Mouse (Mus musculus) myocyte (in vitro differentiated cells): ENCODE data around the gene Disp1. TPM values are rescaled to one million over a fixed set of nuclear protein-coding genes. Genes with fewer than 3 reads are reported as not detected.

Source experiments
- H3K27me3 ChIP-seq: one replicate; pipeline ENCODE4 v1.6.1; 2011; ENCODE audit not compliant: control insufficient read depth, insufficient read depth, insufficient read length
- H3K36me3 ChIP-seq: one replicate; pipeline ENCODE4 v1.6.1; 2011; ENCODE audit not compliant: control insufficient read depth, insufficient read depth
- H3K4me2 ChIP-seq: one replicate; pipeline ENCODE4 v1.6.1; 2011; ENCODE audit warnings: low read depth, control low read depth
- H3K4me3 ChIP-seq: one replicate; pipeline ENCODE4 v1.5.1; 2011; ENCODE audit warnings: mild to moderate bottlenecking, control low read depth, moderate library complexity
- H3K79me2 ChIP-seq: one replicate; pipeline ENCODE4 v1.6.1; 2011; ENCODE audit not compliant: control insufficient read depth, insufficient read depth
- H3ac ChIP-seq: one replicate; pipeline ENCODE4 v1.6.1; 2011; ENCODE audit not compliant: control insufficient read depth, insufficient read length
- CEBPB ChIP-seq: IDR thresholded peaks from 2 replicates; pipeline ENCODE4 v1.6.1; 2011; ENCODE audit warnings: mild to moderate bottlenecking, moderate library complexity; ENCODE audit not compliant: poor library complexity, insufficient read depth, severe bottlenecking
- E2F4 ChIP-seq: IDR thresholded peaks from one replicate; pipeline ENCODE4 v1.6.1; 2011; ENCODE audit warnings: mild to moderate bottlenecking, control low read depth, moderate library complexity; ENCODE audit not compliant: insufficient read depth
- MAX ChIP-seq: IDR thresholded peaks from one replicate; pipeline ENCODE4 v1.6.1; 2011; ENCODE audit warnings: low read depth, mild to moderate bottlenecking, control low read depth
- MYOD1 ChIP-seq, 3 experiments: IDR thresholded peaks; one replicate each; pipeline ENCODE4 v1.6.1; 2011; ENCODE audit warnings: control low read depth in 2 of 3, low read depth in 2 of 3, mild to moderate bottlenecking in 2 of 3, moderate library complexity in 1 of 3; ENCODE audit not compliant: insufficient read length in 2 of 3, control insufficient read depth in 1 of 3
- MYOG ChIP-seq, 3 experiments: IDR thresholded peaks; one replicate each; pipeline ENCODE4 v1.6.1; 2011; ENCODE audit warnings: control low read depth in 2 of 3, low read depth in 2 of 3, mild to moderate bottlenecking in 2 of 3; ENCODE audit not compliant: insufficient read length in 2 of 3, control insufficient read depth in 1 of 3, insufficient read depth in 1 of 3
- POLR2A ChIP-seq: IDR thresholded peaks from one replicate; pipeline ENCODE4 v1.6.1; 2011; ENCODE audit warnings: low read depth, mild to moderate bottlenecking, control low read depth, moderate library complexity; ENCODE audit not compliant: insufficient read length
- POLR2AphosphoS2 ChIP-seq: IDR thresholded peaks from one replicate; pipeline ENCODE4 v1.6.1; 2011; ENCODE audit warnings: low read depth, control low read depth; ENCODE audit not compliant: insufficient read length
- REST ChIP-seq: IDR thresholded peaks from one replicate; pipeline ENCODE4 v1.6.1; 2011; ENCODE audit warnings: mild to moderate bottlenecking, control low read depth, moderate library complexity; ENCODE audit not compliant: insufficient read depth, insufficient read length
- SRF ChIP-seq: IDR thresholded peaks from one replicate; pipeline ENCODE4 v1.6.1; 2011; ENCODE audit warnings: low read depth; ENCODE audit not compliant: control insufficient read depth, insufficient read length
- TCF12 ChIP-seq: IDR thresholded peaks from one replicate; pipeline ENCODE4 v1.6.1; 2011; ENCODE audit warnings: mild to moderate bottlenecking, control low read depth; ENCODE audit not compliant: poor library complexity, insufficient read depth, severe bottlenecking
- TCF3 ChIP-seq: IDR thresholded peaks from one replicate; pipeline ENCODE4 v1.6.1; 2011; ENCODE audit warnings: low read depth, control low read depth; ENCODE audit not compliant: insufficient read length
- USF1 ChIP-seq: IDR thresholded peaks from one replicate; pipeline ENCODE4 v1.6.1; 2011; ENCODE audit warnings: low read depth, mild to moderate bottlenecking, control low read depth, moderate library complexity
- polyA plus RNA-seq: library from polyadenylated mRNA; unstranded; fragments of >200 nt; fragmentation: generic; extraction: Trizol; gene quantifications from one replicate; pipeline ENCODE4 v1.2.1, GENCODE M21; 2012; ENCODE audit warnings: missing spikeins

Disp1 gene
- polyA plus RNA-seq, 1 experiment, result 23.5 TPM

GRCm38 (mm10) chr1:183149571-183150105 lies 71.7 kb downstream of the Disp1 start:
- Histone ChIP-seq H3K36me3 (no peaks in the 10 kb centered on the region), H3K4me3 (no peak overlapping the region), H3K4me2 (peak overlapping the region; percentile 52), H3ac (no peak overlapping the region), H3K79me2 (peaks cover 33% of the 10 kb centered on the region), H3K27me3 (no peaks in the 10 kb centered on the region)
- TF ChIP-seq MYOD1 (IDR thresholded peaks at IDR 0.05; ENCODE audit: control insufficient read depth in 1 of 3, insufficient read length in 2 of 3, low read depth in 2 of 3), result peak in 1 of 3 experiments; percentile 41
- peak in 1 of 3 experiments; percentile 29 for TF ChIP-seq MYOG (IDR thresholded peaks at IDR 0.05; ENCODE audit: control insufficient read depth in 1 of 3, insufficient read depth in 1 of 3, insufficient read length in 2 of 3, low read depth in 2 of 3)
- TF ChIP-seq E2F4, result no peak

- Histone ChIP-seq H3K4me2 (peak overlapping the region; percentile 87), H3ac (no peak overlapping the region), H3K79me2 (peaks cover 55% of the 10 kb centered on the region), H3K36me3 (no peaks in the 10 kb centered on the region), H3K27me3 (no peaks in the 10 kb centered on the region), H3K4me3 (peak overlapping the region; percentile 40)
- TF ChIP-seq SRF (no peak), POLR2A (peak; percentile 69), MYOD1 (IDR thresholded peaks at IDR 0.05; ENCODE audit: control insufficient read depth in 1 of 3, insufficient read length in 2 of 3, low read depth in 2 of 3) (peak in 2 of 3 experiments; percentile 56 to 63), TCF12 (no peak), USF1 (no peak), E2F4 (no peak), CEBPB (peak; percentile 45; the same call in 1 of the 2 replicates), MYOG (IDR thresholded peaks at IDR 0.05; ENCODE audit: control insufficient read depth in 1 of 3, insufficient read depth in 1 of 3, insufficient read length in 2 of 3, low read depth in 2 of 3) (peak in 1 of 3 experiments; percentile 51), TCF3 (no peak), POLR2AphosphoS2 (peak; percentile 48), REST (no peak), MAX (no peak)
These were observed 73.9 kb downstream of the Disp1 start for GRCm38 (mm10) chr1:183147438-183147841.

- no peaks in the 10 kb centered on the region for H3K36me3 ChIP-seq
- H3K79me2 ChIP-seq, result peaks cover 61% of the 10 kb centered on the region
- TF ChIP-seq TCF3 (no peak), MYOD1 (IDR thresholded peaks at IDR 0.05; ENCODE audit: control insufficient read depth in 1 of 3, insufficient read length in 2 of 3, low read depth in 2 of 3) (peak in 1 of 3 experiments; percentile 3)
- H3K27me3 ChIP-seq, result no peaks in the 10 kb centered on the region
- peak overlapping the region; percentile 45 for H3ac ChIP-seq
- H3K4me2 ChIP-seq, result peak overlapping the region; percentile 87
- H3K4me3 ChIP-seq, result peak overlapping the region; percentile 40
These were observed 74.5 kb downstream of the Disp1 start for GRCm38 (mm10) chr1:183146795-183147194.

GRCm38 (mm10) chr1:183146102-183146735 lies 75.1 kb downstream of the Disp1 start:
- no peak for TF ChIP-seq SRF
- peak; percentile 7 for TF ChIP-seq MAX
- H3ac ChIP-seq, result peak overlapping the region; percentile 45
- peaks cover 67% of the 10 kb centered on the region for H3K79me2 ChIP-seq
- peak overlapping the region; percentile 40 for H3K4me3 ChIP-seq
- peak overlapping the region; percentile 87 for H3K4me2 ChIP-seq
- no peaks in the 10 kb centered on the region for H3K36me3 ChIP-seq
- no peaks in the 10 kb centered on the region for H3K27me3 ChIP-seq

GRCm38 (mm10) chr1:183144602-183145205 lies 76.6 kb downstream of the Disp1 start:
- Histone ChIP-seq H3K36me3 (no peaks in the 10 kb centered on the region), H3K79me2 (peaks cover 82% of the 10 kb centered on the region), H3K27me3 (no peaks in the 10 kb centered on the region), H3ac (no peak overlapping the region), H3K4me3 (no peak overlapping the region), H3K4me2 (peak overlapping the region; percentile 86)
- TF ChIP-seq CEBPB (peak; percentile 57; the same call in 1 of the 2 replicates), USF1 (peak; percentile 65), TCF3 (no peak)
